Mouse (Mus musculus) right cerebral cortex, postnatal 10 days (tissue): ENCODE data around the gene Ift140.

Experiments used
- DNase-seq, 2 experiments: peaks; one replicate each; pipeline ENCODE4 v3.0.0; 2021; ENCODE audit warnings: low spot score in 2 of 2

Gene Ift140

GRCm38 (mm10) chr17:25076906-25077305 is 61.0 kb downstream of the Ift140 start:
- no peak for DNase-seq

DNA sequence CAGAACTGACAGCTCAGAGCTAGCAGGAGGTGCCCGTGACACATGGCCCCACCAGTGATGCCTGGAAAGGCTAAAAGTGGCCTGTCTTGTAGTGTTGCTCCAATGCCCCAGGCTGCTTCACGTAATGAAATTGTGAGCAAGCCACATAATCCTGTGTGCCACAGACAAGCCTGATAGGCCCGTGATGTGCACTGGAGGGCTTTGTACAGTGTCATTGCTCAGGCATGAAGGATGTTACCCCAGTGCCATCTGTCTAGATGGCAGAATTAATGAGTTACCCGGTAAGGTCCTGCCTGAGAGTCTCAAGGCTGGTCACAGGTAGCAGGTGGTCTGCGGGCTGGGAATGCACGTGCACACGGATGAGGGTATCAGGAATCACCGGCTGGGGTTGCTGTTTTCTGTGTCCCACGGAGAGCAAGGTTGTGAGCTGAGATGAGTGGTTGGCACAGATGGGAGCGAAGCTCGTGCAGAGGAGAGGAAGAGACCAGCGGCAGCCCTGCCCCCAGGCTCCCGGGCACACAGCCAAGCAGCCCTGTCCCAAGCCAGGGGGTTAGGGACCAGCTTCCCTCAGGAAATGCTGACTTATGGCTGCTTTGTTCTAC is 62.0 kb downstream of the Ift140 start:
- DNase-seq: peak; percentile 69 to 83

DNA sequence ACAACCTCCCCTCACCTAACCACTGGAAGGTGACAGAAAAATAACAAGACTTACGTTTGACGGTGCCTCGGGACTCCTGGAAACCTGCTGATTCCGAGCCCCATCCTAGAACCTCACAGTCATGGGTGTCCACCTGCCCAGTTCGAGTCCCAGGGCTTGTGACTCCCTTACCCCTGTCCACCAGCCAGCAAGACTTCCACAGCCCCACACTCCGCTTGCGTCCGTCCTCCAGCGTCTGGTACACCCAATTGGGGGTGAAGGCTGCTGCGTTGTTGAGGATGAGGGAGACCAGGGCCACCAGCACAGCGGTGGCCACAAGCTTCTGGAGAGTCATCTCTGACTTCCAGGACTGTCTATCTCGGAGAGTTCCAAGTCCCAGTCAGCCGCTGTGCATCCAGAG is 64.3 kb downstream of the Ift140 start:
- DNase-seq: no peak

DNA sequence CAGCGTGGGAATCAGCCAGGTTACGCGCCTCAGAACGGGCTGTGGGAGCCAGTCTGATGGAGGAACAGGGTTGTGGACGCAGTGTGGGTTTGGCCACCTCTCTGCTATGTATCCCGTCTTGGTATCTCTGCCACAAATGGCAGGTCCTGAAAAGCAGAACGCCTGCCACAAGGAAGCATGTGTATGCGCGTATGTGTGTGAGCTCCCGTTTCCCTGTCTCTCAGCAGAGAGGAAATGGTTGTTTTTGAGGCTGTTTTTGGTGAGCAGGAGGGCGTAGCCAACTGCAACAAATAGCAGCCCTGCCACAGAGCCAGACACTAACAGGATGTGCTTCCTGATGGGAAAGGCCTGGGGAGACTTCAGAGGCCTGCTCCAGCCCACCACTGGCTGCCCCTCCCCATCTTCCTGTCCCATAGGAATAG is 65.1 kb downstream of the Ift140 start:
- DNase-seq: no peak

DNA sequence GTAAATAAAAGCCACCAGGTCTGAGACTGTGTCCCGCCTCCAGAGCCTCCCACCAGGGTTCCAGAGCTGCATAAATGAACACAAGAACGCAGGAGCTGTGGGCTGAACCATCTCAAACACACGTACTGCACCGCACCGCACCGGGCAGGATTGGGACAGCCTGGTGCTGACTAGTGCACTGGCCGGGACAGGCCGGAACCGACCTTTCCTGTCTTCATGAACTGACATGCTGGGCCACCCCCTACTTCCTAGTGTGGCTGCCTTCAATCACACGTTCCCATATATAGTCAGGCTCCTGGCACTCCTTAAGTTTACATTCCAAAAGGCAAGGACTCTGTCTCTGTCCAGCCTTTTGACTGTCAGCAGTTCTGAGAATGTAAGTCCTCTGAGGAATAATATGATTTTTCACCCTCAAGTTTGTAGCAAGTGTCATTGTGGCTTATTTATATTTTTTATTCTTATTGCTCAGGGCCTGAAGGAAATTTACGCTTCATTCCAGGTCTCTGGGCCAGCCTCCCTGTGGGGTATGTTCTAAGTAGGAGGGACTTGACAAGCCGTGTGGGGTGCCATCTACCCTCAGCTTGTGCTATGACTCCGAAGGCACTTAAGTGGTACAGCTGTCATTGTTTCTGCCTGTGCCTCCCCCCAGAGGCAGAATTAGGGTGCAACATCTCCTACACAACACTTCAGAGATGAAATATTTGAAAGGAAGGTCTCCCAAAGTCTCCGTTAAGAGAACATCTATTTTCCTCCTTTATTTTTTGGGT is 66.4 kb downstream of the Ift140 start:
- DNase-seq: no peak

DNA sequence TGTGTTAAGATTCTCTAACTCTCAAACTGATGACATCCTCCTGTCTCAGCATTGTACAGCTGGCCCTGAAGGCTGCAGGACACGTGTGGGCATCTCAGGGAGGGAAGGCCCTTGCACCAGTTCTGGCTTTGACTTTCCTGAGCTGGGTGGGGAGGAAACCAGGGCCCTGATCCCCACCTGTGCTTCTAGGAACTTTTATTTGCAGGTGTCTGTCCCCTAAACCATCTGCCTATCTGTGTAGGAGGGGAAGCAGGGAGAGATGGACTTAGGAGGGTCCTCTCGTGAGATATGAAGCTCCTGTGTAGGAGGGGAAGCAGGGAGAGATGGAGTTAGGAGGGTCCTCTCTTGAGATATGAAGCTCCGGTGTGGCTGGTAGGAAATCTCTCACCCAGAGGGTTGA is 67.0 kb downstream of the Ift140 start:
- DNase-seq: no peak

DNA sequence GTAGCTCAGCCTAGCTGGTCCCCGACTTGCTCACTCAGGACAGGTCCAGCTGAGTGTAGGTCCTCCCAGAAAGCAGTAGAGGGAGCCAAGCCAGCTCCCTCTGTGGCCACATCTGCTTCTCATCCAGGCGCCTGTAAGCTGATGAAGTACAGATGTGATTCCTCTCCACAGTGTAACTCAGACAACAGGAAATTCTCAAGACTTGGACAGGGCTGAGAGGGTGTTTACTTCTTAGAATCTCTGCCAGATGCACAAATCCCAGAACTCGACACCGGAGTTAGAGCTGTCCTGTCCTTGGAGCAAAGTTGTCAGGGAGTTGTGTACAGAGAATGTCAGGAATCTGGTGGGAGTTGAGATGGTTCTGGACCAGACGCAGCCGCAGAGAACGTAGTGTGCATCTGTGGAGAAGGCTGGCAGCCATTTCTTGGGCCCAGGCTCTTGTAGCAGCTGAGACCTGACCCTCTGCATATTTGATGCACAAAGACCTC is 67.6 kb downstream of the Ift140 start, which contains the start of gene Tmem204:
Gene Tmem204 (minus strand): TSS at position 148 of the 488 bp plus-strand sequence.
- DNase-seq: no peak

- DNase-seq: no peak
Observed at GRCm38 (mm10) chr17:25084835-25085385, 69.0 kb downstream of the Ift140 start.

GRCm38 (mm10) chr17:25086724-25087123 is 70.8 kb downstream of the Ift140 start:
- no peak for DNase-seq

DNA sequence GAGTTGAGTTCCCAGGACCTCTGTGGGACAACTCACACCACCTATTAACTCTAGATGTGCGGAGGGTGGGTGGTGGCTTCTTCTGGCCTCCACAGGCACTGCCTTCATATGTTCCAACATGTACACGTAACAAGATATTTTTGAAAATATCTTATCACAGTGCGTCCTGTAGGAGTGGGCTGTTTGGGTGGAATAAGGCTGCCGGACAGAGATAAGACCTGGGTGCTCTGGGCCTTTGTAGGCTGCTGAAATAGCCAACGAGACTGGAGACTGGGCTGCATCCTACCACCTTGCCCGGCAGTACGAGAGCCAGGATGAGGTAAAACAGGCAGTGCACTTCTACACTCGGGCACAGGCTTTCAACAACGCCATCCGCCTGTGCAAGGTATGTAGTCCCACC is 73.3 kb downstream of the Ift140 start:
- DNase-seq: no peak

DNA sequence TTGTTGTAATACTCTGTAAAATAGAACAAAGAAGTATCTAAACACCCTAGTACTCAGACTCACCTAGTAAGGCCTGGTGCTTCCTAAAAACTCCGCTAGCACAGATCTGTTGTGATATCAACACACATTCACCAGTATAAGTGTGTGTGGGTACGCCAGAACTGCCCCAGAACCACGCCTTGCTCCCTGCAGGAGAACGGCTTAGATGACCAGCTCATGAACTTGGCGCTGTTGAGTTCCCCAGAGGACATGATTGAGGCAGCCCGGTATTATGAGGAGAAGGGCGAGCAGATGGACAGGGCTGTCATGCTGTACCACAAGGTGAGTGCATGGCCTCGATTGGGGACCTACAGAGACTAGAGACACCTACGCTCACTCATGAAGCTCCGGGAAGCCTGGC is 74.6 kb downstream of the Ift140 start:
- no peak for DNase-seq

- DNase-seq: no peak
Observed at GRCm38 (mm10) chr17:25096221-25096620, 80.3 kb downstream of the Ift140 start.

DNA sequence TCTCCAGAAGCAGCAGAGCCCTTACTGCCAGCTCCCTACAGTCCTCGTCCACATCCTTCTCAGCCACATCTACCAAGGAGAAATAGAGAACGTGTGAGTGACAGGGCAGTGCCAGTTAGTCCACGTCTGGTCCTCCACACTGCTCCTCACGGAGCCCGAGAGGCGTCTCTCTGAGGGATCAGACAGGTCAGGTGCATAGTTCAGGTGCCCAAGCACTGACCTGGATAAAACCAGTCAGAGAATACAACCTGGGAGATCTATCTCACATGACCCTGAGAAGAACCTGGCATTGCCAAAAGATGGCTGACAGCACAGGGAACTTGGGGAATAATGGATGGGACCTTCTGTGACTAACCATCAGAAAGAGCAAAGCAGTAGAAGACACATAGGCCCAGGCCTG is 84.2 kb downstream of the Ift140 start:
- DNase-seq: no peak

GRCm38 (mm10) chr17:25101338-25101737 is 85.5 kb downstream of the Ift140 start:
- DNase-seq: no peak

- no peak for DNase-seq
Observed at GRCm38 (mm10) chr17:25107786-25108185, 91.9 kb downstream of the Ift140 start.

DNA sequence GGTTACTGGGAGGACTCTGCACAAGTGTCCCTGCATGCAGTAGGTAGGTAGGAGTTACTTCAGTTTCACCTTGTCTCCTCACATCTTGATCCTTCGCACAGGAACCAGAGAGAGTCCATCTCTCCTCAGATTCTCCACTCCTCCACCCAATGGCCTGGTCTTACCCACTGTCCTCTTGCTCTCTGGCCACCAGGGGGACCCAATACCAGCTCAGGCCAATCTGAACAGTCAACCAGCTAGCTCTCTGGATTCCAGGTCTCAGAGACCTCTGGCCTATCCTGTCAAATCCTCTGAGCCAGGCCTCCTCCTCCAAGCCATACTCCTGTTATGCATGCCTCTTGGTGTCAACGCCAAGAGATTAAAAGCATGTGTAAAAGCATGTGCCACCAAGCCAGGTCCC is 93.7 kb downstream of the Ift140 start:
- no peak for DNase-seq

GRCm38 (mm10) chr17:25110590-25110989 is 94.7 kb downstream of the Ift140 start:
- DNase-seq: no peak

GRCm38 (mm10) chr17:25111220-25111619 is 95.3 kb downstream of the Ift140 start:
- no peak for DNase-seq

- peak; percentile 80 to 85 for DNase-seq
Observed at GRCm38 (mm10) chr17:25111739-25112422, 96.0 kb downstream of the Ift140 start.

DNA sequence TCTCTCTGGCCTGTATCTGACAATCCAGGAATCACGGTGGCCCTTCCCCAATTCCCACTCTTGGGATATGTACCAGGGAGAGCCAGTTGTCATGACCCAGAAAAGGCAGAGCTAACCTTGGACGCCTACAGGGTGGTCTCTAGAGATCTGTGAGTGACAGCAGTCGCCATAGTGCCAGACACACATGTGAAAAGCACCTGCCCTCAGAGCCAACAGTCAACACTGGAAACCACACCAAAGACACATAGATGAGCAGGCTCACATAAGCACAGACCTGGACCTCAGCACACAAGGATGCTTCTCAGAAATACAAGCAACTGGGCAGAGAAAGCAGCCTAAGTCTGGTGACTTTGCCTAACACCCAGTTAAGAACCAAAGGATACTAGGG is 96.5 kb downstream of the Ift140 start:
- no peak for DNase-seq

DNA sequence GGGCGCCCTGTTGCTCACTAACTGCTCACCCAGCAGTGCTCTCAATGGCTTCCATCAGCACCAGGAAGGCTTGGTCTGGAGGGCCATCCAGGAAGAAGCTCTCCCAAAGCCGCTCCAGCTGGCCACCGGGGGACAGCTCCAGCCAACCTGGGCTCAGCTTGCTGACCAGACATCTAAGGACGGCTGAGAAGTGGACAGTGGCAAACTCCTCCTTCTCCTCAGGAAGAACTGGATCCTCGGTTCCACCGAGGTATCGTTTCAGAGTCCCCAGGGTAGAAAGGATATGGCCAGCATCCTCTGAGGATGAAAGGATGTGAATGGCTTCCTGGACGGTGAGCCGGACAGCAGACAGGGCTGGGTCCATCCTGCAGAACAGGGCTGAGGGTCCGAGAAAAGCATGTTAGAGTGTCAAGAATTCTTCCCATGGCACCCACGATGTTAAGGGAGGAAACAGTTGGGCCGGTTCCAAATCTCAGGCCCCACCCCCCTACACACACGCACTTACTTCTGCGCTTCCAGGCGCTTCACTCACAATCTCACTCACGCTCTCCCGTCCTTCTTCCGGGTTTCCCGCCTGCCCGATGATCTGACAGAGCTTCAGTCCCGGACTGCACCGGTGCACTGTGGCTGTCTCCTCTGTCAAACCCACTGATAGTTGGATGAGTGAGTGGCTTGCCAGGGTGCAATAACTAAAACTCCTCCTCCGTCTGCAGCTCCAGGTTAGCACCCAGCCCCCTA is 99.2 kb downstream of the Ift140 start:
- peak; percentile 53 for DNase-seq
